In genomic region chr11:95507041-95507716, GRCm38 (mm10) we compare ENCODE assay signal across 10 mouse cellular contexts. TPM values are rescaled to one million over a fixed set of nuclear protein-coding genes. Genes with fewer than 3 reads are reported as not detected.
DNase-seq lines count a peak whose midpoint lies in the region; ATAC-seq and TF ChIP-seq lines count a peak whose summit lies in the region.
"Had no signal": no experiment of that assay in that cellular context is flagged by ENCODE, and none has a peak within 500 bp of the region (broad histone marks: within the 10 kb centered on the region; RNA-seq: fewer than 3 reads in every experiment).

No protein-coding gene starts in this region.

- peaks cover 5% of the 10 kb centered on the region for H3K27me3 ChIP-seq in liver, embryonic 14.5 days (ENCODE audit: control insufficient read depth, insufficient read depth, low read length)
- H3K27me3 ChIP-seq in liver, embryonic 12.5 days (replicated peaks): peaks cover 53% of the 10 kb centered on the region
- H3K27me3 ChIP-seq in Patski: no peaks in the 10 kb centered on the region
- H3K27me3 ChIP-seq in forebrain, embryonic 16.5 days (replicated peaks; ENCODE audit: control insufficient read depth, insufficient read depth, low read length): 0 out of 2 replicates have a peak, but pooled peaks cover under 1% of the 10 kb centered on the region

- no peaks in the 10 kb centered on the region for H3K9me3 ChIP-seq in liver, embryonic 14.5 days (ENCODE audit: control insufficient read depth, low read length)
- no peaks in the 10 kb centered on the region for H3K9me3 ChIP-seq in liver, embryonic 12.5 days (replicated peaks)
- H3K9me3 ChIP-seq in forebrain, embryonic 16.5 days (ENCODE audit: control insufficient read depth, low read length): no peaks in the 10 kb centered on the region

- in situ Hi-C loops in Patski (cut with MboI; ENCODE audit: low pct_unique_long_range_greater_than_20kb): no loop called here

- TF ChIP-seq EP300 in liver, embryonic 14.5 days (IDR thresholded peaks at IDR 0.05; ENCODE audit: low read depth): no peak

- no peak overlapping the region for H3K4me3 ChIP-seq in liver, embryonic 14.5 days (ENCODE audit: insufficient read depth in 1 of 2, low read depth in 2 of 2, low read length in 2 of 2)
- no peak overlapping the region for H3K4me3 ChIP-seq in liver, embryonic 12.5 days
- no peak overlapping the region for H3K4me3 ChIP-seq in forebrain, embryonic 16.5 days (replicated peaks; ENCODE audit: low read length)

- no peaks in the 10 kb centered on the region for H3K4me1 ChIP-seq in liver, embryonic 14.5 days (replicated peaks; ENCODE audit: control insufficient read depth in 2 of 2, insufficient read depth in 2 of 2, low read length in 1 of 2)
- no peaks in the 10 kb centered on the region for H3K4me1 ChIP-seq in liver, embryonic 12.5 days
- H3K4me1 ChIP-seq in forebrain, embryonic 16.5 days (replicated peaks; ENCODE audit: control insufficient read depth, insufficient read depth, low read length): no peaks in the 10 kb centered on the region

- peak; percentile 24 for DNase-seq in embryo, embryonic 10 days (ENCODE audit: low spot score)
- DNase-seq in embryo, embryonic 9.5 days (ENCODE audit: extremely low spot score): no peak
- no peak for DNase-seq in liver, embryonic 14.5 days (ENCODE audit: low read depth in 3 of 3, low spot score in 3 of 3)
- peak; percentile 59 for DNase-seq in Patski (ENCODE audit: low read depth, low spot score)
- peak; percentile 24 for DNase-seq in lung, postnatal 10 days
- DNase-seq in ovary, adult 18-20 months (ENCODE audit: low spot score): no peak
- DNase-seq: kidney, adult 11 months; right cerebral cortex, postnatal 25 days had no signal

- TF ChIP-seq CTCF in liver, embryonic 14.5 days (IDR thresholded peaks at IDR 0.05; ENCODE audit: low read depth): peak; percentile 42
- TF ChIP-seq CTCF in Patski (IDR thresholded peaks at IDR 0.05): no peak

- H3K4me2 ChIP-seq in liver, embryonic 14.5 days (ENCODE audit: low read depth): no peak overlapping the region
- no peak overlapping the region for H3K4me2 ChIP-seq in liver, embryonic 12.5 days
- no peak overlapping the region for H3K4me2 ChIP-seq in forebrain, embryonic 16.5 days (ENCODE audit: low read length)

- POLR2A ChIA-PET in Patski (lab: Charles Lee): interaction anchor here (1.9 kb wide), 1 partner anchor 11 kb away, joined by 6 read pairs; no protein-coding TSS in a partner anchor

- H3K27ac ChIP-seq in liver, embryonic 14.5 days: no peak overlapping the region
- H3K27ac ChIP-seq in liver, embryonic 12.5 days: no peak overlapping the region
- no peak overlapping the region for H3K27ac ChIP-seq in forebrain, embryonic 16.5 days (ENCODE audit: low read length)

- ATAC-seq in liver, embryonic 14.5 days (ENCODE audit: insufficient read depth): no peak
- ATAC-seq in liver, embryonic 12.5 days: no peak
- ATAC-seq in Patski: peak; percentile 33
- no peak for ATAC-seq in forebrain, embryonic 16.5 days

- no peak overlapping the region for H3K9ac ChIP-seq in liver, embryonic 14.5 days (replicated peaks)
- no peak overlapping the region for H3K9ac ChIP-seq in liver, embryonic 12.5 days
- no peak overlapping the region for H3K9ac ChIP-seq in forebrain, embryonic 16.5 days (replicated peaks; ENCODE audit: low read depth, low read length)

- WGBS in liver, embryonic 14.5 days (ENCODE audit: insufficient replicate concordance): 35% methylated on average over 12 of the region's 12 CpGs
- 38% methylated on average over 12 of the region's 12 CpGs for WGBS in liver, embryonic 12.5 days (ENCODE audit: insufficient replicate concordance)
- 44% methylated on average over 12 of the region's 12 CpGs for WGBS in forebrain, embryonic 16.5 days

- no peaks in the 10 kb centered on the region for H3K36me3 ChIP-seq in liver, embryonic 14.5 days (replicated peaks; ENCODE audit: control insufficient read depth, insufficient read depth, low read depth)
- no peaks in the 10 kb centered on the region for H3K36me3 ChIP-seq in liver, embryonic 12.5 days
- no peaks in the 10 kb centered on the region for H3K36me3 ChIP-seq in forebrain, embryonic 16.5 days (ENCODE audit: control insufficient read depth, insufficient read depth)

- CTCF ChIA-PET in Patski (lab: Charles Lee): interaction anchor here (0.6 to 2.2 kb wide), 10 partner anchors 8 to 248 kb away, joined by 3 to 9 read pairs (median 3); partner anchors contain the start of gene Spop

RNA-seq across cellular contexts. Expression of gene Nxph3, which starts 7.2 kb away (rescaled TPM):
- 0.03 and 0.08 TPM in 2 replicates for polyA plus RNA-seq in liver, embryonic 14.5 days (2012; rRNA removed)
- polyA plus RNA-seq in liver, embryonic 14.5 days (2014; fragmentation: Nextera tagmentation; extraction: Ambion mirVana): not detected in 2 replicates
- 0.14 and 0.24 TPM in 2 replicates for polyA plus RNA-seq in liver, embryonic 12.5 days (2016; fragmentation: Nextera tagmentation; extraction: Ambion mirVana)
- polyA plus RNA-seq in Patski (2021): 0.73 TPM
- polyA plus RNA-seq in forebrain, embryonic 16.5 days (2015; fragmentation: Nextera tagmentation; extraction: Ambion mirVana): 7.5 and 7.6 TPM in 2 replicates

Comparison
In these comparisons a context has a peak if more than half of its experiments do, and no peak if none do; other contexts are left out.
1. DNase-seq: peak in embryo, embryonic 10 days (single experiment), Patski (single experiment) and lung, postnatal 10 days (single experiment); none in embryo, embryonic 9.5 days (single experiment), liver, embryonic 14.5 days (0 of 3) and ovary, adult 18-20 months (single experiment).